Mouse (Mus musculus) forebrain, embryonic 15.5 days (tissue): Measurements from ENCODE around the gene Sox21. TPM values are rescaled to one million over a fixed set of nuclear protein-coding genes. Genes with fewer than 3 reads are reported as not detected.
A peak's percentile ranks its signal among the peaks of the same experiment; 100 is the strongest.

Experiments used
- ATAC-seq: fragments of 200-750 bp; cut with Nextera tagmentation; replicated peaks from 2 replicates; pipeline ENCODE4 v1.8.0; 2017; ENCODE audit warnings: mild to moderate bottlenecking, moderate TSS enrichment, moderate library complexity
- H3K27ac ChIP-seq: fragments of 300-500 bp; sonication (generic); replicated peaks from 2 replicates; pipeline ENCODE4 v1.5.1; 2015; ENCODE audit warnings: mild to moderate bottlenecking, inconsistent platforms
- H3K27me3 ChIP-seq: fragments of 300-500 bp; sonication (generic); 2 replicates; pipeline ENCODE4 v1.6.1; 2015; ENCODE audit warnings: inconsistent platforms
- H3K36me3 ChIP-seq: fragments of 300-500 bp; sonication (generic); 2 replicates; pipeline ENCODE4 v1.6.1; 2015; ENCODE audit warnings: mild to moderate bottlenecking, inconsistent platforms
- H3K4me1 ChIP-seq: fragments of 300-500 bp; sonication (generic); 2 replicates; pipeline ENCODE4 v1.6.1; 2015; ENCODE audit warnings: inconsistent platforms
- H3K4me2 ChIP-seq: fragments of 300-500 bp; sonication (generic); replicated peaks from 2 replicates; pipeline ENCODE4 v1.6.1; 2015; ENCODE audit warnings: mild to moderate bottlenecking, inconsistent platforms
- H3K4me3 ChIP-seq: fragments of 300-500 bp; sonication (generic); 2 replicates; pipeline ENCODE4 v1.5.1; 2015; ENCODE audit warnings: mild to moderate bottlenecking, inconsistent platforms
- H3K9ac ChIP-seq: fragments of 300-500 bp; sonication (generic); replicated peaks from 2 replicates; pipeline ENCODE4 v1.6.1; 2015; ENCODE audit warnings: mild to moderate bottlenecking, inconsistent platforms
- H3K9me3 ChIP-seq: fragments of 300-500 bp; sonication (generic); 2 replicates; pipeline ENCODE4 v1.6.1; 2016; ENCODE audit warnings: inconsistent platforms
- WGBS: fragments of 180-500 bp; shearing (Covaris S2); methylation state at CpG from one replicate; pipeline ENCODE4 v1.1.7; 2015; ENCODE audit warnings: mixed read lengths; 5-methylcytosine and 5-hydroxymethylcytosine counted together
- polyA plus RNA-seq: library from polyadenylated mRNA; unstranded; fragments of >200 nt; fragmentation: Nextera tagmentation; extraction: Ambion mirVana; gene quantifications from 2 replicates; pipeline ENCODE4 v1.2.1, GENCODE M21; 2015

Gene Sox21
- polyA plus RNA-seq, 1 experiment from 2014 or later: 8.0 TPM

- under 1% methylated on average over 73 of the region's 73 CpGs for WGBS
- Histone ChIP-seq H3K4me1 (peaks cover 46% of the 10 kb centered on the region), H3K27me3 (peaks cover 13% of the 10 kb centered on the region; the same call in 1 of the 2 replicates), H3K9ac (peak overlapping the region; percentile 59), H3K4me2 (peak overlapping the region; percentile 96), H3K4me3 (peak overlapping the region; percentile 70), H3K27ac (peak overlapping the region; percentile 84), H3K36me3 (no peaks in the 10 kb centered on the region), H3K9me3 (no peaks in the 10 kb centered on the region)
- peak; percentile 36 for ATAC-seq
Measured at GRCm38 (mm10) chr14:118235973-118236885, 601 bp downstream of the Sox21 start.

- WGBS: under 1% methylated on average over 62 of the region's 62 CpGs
- no peaks in the 10 kb centered on the region for H3K36me3 ChIP-seq
- no peak for ATAC-seq
- H3K4me3 ChIP-seq: peak overlapping the region; percentile 70
- peak overlapping the region; percentile 84 for H3K27ac ChIP-seq
- peak overlapping the region; percentile 59 for H3K9ac ChIP-seq
- peak overlapping the region; percentile 96 for H3K4me2 ChIP-seq
- no peaks in the 10 kb centered on the region for H3K9me3 ChIP-seq
- H3K27me3 ChIP-seq: peaks cover 13% of the 10 kb centered on the region; the same call in 1 of the 2 replicates
- peaks cover 53% of the 10 kb centered on the region for H3K4me1 ChIP-seq
Measured at GRCm38 (mm10) chr14:118235361-118235972, 1.4 kb downstream of the Sox21 start.

- Histone ChIP-seq H3K27me3 (peaks cover 11% of the 10 kb centered on the region; the same call in 1 of the 2 replicates), H3K4me3 (peak overlapping the region; percentile 70), H3K36me3 (no peaks in the 10 kb centered on the region), H3K27ac (peak overlapping the region; percentile 84), H3K9ac (peak overlapping the region; percentile 59), H3K4me1 (peaks cover 59% of the 10 kb centered on the region), H3K4me2 (peak overlapping the region; percentile 96), H3K9me3 (no peaks in the 10 kb centered on the region)
- under 1% methylated on average over 73 of the region's 84 CpGs for WGBS
- ATAC-seq: no peak
Measured at GRCm38 (mm10) chr14:118234541-118235210, 2.2 kb downstream of the Sox21 start.

GRCm38 (mm10) chr14:118233786-118234540, 2.9 kb downstream of the Sox21 start:
- WGBS: 4% methylated on average over 26 of the region's 26 CpGs
- no peaks in the 10 kb centered on the region for H3K36me3 ChIP-seq
- H3K9me3 ChIP-seq: no peaks in the 10 kb centered on the region
- peaks cover 65% of the 10 kb centered on the region for H3K4me1 ChIP-seq
- H3K9ac ChIP-seq: peak overlapping the region; percentile 59
- H3K27me3 ChIP-seq: peaks cover 11% of the 10 kb centered on the region; the same call in 1 of the 2 replicates
- H3K27ac ChIP-seq: 0 out of 2 replicates have a peak overlapping the region, but pooled peaks have one; percentile 3
- H3K4me2 ChIP-seq: peak overlapping the region; percentile 96
- peak overlapping the region; percentile 70 for H3K4me3 ChIP-seq
- ATAC-seq: no peak

GRCm38 (mm10) chr14:118232381-118232970, 4.4 kb downstream of the Sox21 start:
- Histone ChIP-seq H3K9ac (no peak overlapping the region), H3K4me2 (peak overlapping the region; percentile 53), H3K9me3 (no peaks in the 10 kb centered on the region), H3K27ac (peak overlapping the region; percentile 83), H3K27me3 (peaks cover 17% of the 10 kb centered on the region), H3K4me1 (peaks cover 76% of the 10 kb centered on the region), H3K36me3 (no peaks in the 10 kb centered on the region), H3K4me3 (peak overlapping the region; percentile 28)
- WGBS: 2% methylated on average over 8 of the region's 8 CpGs
- ATAC-seq: no peak

- peaks cover 42% of the 10 kb centered on the region for H3K27me3 ChIP-seq
- no peak for ATAC-seq
- peaks cover 58% of the 10 kb centered on the region for H3K4me1 ChIP-seq
- no peak overlapping the region for H3K4me3 ChIP-seq
- H3K36me3 ChIP-seq: no peaks in the 10 kb centered on the region
- no peak overlapping the region for H3K27ac ChIP-seq
- H3K4me2 ChIP-seq: peak overlapping the region; percentile 44
- 4% methylated on average over 21 of the region's 21 CpGs for whole genome bisulfite sequencing
- H3K9me3 ChIP-seq: no peaks in the 10 kb centered on the region
- H3K9ac ChIP-seq: no peak overlapping the region
Measured at GRCm38 (mm10) chr14:118226471-118227155, 10.2 kb downstream of the Sox21 start.

GRCm38 (mm10) chr14:118225911-118226310, 10.9 kb downstream of the Sox21 start:
- peak overlapping the region; percentile 44 for H3K4me2 ChIP-seq
- H3K9me3 ChIP-seq: no peaks in the 10 kb centered on the region
- no peaks in the 10 kb centered on the region for H3K36me3 ChIP-seq
- H3K9ac ChIP-seq: peak overlapping the region; percentile 20; the same call in 1 of the 2 replicates
- under 1% methylated on average over 21 of the region's 21 CpGs for WGBS
- H3K27ac ChIP-seq: no peak overlapping the region
- ATAC-seq: peak; percentile 70
- peaks cover 50% of the 10 kb centered on the region for H3K4me1 ChIP-seq
- peaks cover 42% of the 10 kb centered on the region for H3K27me3 ChIP-seq
- peak overlapping the region; percentile 20; the same call in 1 of the 2 replicates for H3K4me3 ChIP-seq

- Histone ChIP-seq H3K36me3 (no peaks in the 10 kb centered on the region), H3K4me3 (0 out of 2 replicates have a peak overlapping the region, but pooled peaks have one; percentile 20), H3K27ac (no peak overlapping the region), H3K27me3 (peaks cover 42% of the 10 kb centered on the region), H3K9me3 (no peaks in the 10 kb centered on the region), H3K4me2 (peak overlapping the region; percentile 44), H3K9ac (peak overlapping the region; percentile 20; the same call in 1 of the 2 replicates), H3K4me1 (peaks cover 44% of the 10 kb centered on the region)
- WGBS: 43% methylated on average over 16 of the region's 16 CpGs
- ATAC-seq: no peak
Measured at GRCm38 (mm10) chr14:118225061-118225743, 11.6 kb downstream of the Sox21 start.

- Histone ChIP-seq H3K27me3 (peaks cover 25% of the 10 kb centered on the region), H3K4me3 (no peak overlapping the region), H3K27ac (no peak overlapping the region), H3K4me2 (no peak overlapping the region), H3K4me1 (peaks cover 7% of the 10 kb centered on the region), H3K9ac (no peak overlapping the region), H3K9me3 (no peaks in the 10 kb centered on the region), H3K36me3 (no peaks in the 10 kb centered on the region)
- no peak for ATAC-seq
- 91% methylated on average over 1 of the region's 1 CpGs for WGBS
Measured at GRCm38 (mm10) chr14:118220885-118221284, 15.9 kb downstream of the Sox21 start.

- 0 out of 2 replicates have a peak, but pooled peaks cover 7% of the 10 kb centered on the region for H3K4me1 ChIP-seq
- no peak for ATAC-seq
- no peak overlapping the region for H3K27ac ChIP-seq
- no peaks in the 10 kb centered on the region for H3K9me3 ChIP-seq
- H3K9ac ChIP-seq: no peak overlapping the region
- no peak overlapping the region for H3K4me3 ChIP-seq
- 95% methylated on average over 8 of the region's 8 CpGs for WGBS
- H3K27me3 ChIP-seq: peaks cover 15% of the 10 kb centered on the region; the same call in 1 of the 2 replicates
- H3K36me3 ChIP-seq: no peaks in the 10 kb centered on the region
- H3K4me2 ChIP-seq: no peak overlapping the region
Measured at GRCm38 (mm10) chr14:118216826-118217225, 20.0 kb downstream of the Sox21 start.
